Mouse (Mus musculus) cerebellum, adult 18-20 months (tissue): Measurements from ENCODE around the gene Inpp5a.
"Not testable (repeated sequence)": the region's sequence is repeated elsewhere in the genome, so short reads cannot be mapped to it uniquely, and the experiment has no call there.

Experiments used
- DNase-seq, 2 experiments: peaks; one replicate each; pipeline ENCODE4 v3.0.0; 2021

The Inpp5a gene

DNA sequence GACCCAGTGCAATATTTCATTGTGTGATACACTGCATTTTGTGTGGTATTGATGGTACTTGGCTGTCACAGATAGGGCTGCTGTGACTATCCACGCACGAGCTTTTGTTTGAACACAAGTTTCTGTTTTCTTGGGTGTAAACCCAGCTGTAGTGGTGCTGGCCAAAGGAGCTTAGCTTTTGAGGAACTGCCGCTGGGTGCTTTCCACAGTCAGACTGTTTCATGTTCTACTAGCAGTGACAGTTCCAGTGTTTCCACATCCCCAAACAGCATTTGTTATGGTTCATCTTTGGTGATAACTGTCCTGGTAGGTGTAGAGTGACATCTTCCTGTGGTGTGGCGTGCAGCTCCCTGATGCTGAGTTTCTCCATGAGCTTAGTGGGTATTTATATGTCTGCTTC, 13.8 kb downstream of the Inpp5a start:
- no peak for DNase-seq

- DNase-seq, result no peak
Observed at GRCm38 (mm10) chr7:139406581-139406980, 17.7 kb downstream of the Inpp5a start.

DNA sequence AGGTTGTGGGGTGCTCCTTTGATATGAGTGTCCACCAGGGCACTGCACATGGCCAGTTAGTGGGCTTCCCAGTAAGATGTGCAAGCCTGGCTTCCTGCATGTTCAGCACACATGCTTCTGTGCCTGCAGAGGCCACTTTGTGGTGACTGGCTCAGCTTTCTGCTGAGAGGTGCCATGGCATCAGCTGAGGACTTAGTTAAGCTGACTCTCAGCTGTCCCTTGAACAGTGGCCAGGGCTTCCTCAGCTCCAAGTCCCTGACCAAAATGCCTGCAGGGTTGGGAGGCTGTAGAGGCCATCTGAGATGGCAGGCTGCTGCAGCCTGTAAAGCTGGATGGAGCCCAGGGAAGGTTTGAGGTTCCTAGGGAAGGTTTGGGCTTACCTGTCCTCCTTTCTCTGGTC, 19.1 kb downstream of the Inpp5a start:
- peak; percentile 77 to 89 for DNase-seq

- no peak for DNase-seq
Observed at GRCm38 (mm10) chr7:139409903-139410302, 21.0 kb downstream of the Inpp5a start.

- no peak for DNase-seq
Observed at GRCm38 (mm10) chr7:139412223-139412950, 23.5 kb downstream of the Inpp5a start.

GRCm38 (mm10) chr7:139413400-139413799, 24.5 kb downstream of the Inpp5a start:
- DNase-seq, result no peak

DNA sequence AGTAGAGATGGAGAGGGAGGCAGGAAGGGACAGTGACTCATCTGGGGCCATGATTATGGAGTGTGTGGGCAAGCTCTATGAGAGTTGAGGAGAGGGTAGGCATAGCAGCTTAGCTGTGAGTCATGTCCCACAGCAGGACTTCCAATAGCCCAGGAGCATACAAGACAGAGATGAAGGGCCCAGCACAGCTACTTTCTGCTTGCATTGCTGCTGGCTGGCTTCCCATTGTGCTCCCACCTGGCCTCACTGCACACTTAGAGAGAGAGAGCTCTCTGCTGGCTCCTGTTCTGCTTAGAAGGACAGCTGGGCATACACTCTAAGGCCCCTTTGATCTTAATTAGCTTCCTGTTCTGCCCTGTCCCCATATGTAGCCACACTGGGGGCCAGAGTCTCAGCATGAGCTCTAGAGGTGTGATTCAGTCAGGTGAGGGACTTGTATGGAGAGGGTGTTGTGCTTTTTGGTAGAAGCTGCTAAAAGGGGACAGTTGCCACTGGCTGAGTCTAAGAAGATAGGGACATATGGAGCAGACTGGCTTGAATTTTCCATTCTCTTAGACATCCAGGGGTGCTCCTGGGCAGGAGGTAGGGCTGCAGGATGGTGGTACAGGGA, 26.8 kb downstream of the Inpp5a start:
- DNase-seq, result peak; percentile 58 to 59

DNA sequence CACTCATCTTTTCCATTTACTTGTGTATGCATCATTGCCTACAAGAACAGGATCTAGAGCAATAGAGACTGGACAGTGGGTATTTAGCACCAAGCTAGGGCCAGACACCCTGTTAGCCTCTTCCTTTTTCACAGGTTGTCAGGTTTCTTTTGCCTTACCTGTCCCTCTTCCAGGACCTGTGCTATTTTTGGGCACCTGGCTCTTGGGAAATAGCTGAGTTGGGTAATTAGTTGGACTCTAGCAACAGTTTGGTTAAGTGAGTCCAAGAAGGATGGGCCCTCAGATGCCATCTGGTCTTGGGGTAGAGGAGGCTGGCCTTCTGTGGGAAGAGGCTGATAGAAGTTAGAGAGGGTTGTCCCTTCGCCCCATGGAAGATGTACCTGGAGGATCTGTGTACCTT, 29.5 kb downstream of the Inpp5a start:
- peak in 1 of 2 experiments; percentile 48 for DNase-seq

DNA sequence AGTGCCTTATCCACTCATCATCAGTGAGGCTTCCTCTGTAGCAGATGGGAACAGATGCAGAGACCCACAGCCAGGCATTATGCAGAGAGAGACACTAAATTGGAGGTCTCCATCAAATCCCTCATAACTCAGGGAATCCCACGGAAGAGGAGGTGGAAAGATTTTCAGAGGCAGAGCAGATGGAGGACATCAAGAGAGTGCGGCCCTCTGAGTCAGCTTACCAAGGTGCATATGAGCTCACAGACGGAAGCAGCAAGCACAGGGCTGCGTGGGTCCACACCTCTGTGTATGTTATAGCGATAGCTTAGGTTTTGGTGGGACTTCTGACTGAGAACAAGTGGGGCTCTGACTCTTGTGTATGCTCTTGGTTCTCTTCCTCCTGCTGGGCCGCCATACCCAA, 33.9 kb downstream of the Inpp5a start:
- peak in 1 of 2 experiments; percentile 12 for DNase-seq

- DNase-seq, result peak in 1 of 2 experiments; percentile 55
Observed at GRCm38 (mm10) chr7:139434095-139434830, 45.4 kb downstream of the Inpp5a start.

DNA sequence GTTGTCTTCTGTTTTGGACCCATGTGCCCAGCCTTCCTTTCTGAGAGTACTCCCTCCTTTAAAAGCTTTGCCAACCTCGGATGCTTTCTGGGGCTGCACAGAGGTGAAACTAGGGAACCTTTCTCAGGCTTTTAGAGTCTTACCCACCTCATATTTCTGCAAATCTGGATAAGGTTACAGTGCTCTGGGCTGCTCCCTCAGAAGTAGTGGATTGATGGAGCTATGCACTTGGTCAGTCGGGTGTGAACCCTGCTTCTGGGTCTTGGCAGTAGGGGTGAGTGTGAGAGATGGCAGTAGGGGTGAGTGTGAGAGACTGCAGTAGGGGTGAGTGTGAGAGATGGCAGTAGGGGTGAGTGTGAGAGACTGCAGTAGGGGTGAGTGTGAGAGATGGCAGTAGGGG, 46.0 kb downstream of the Inpp5a start:
- DNase-seq, result not testable (repeated sequence)

DNA sequence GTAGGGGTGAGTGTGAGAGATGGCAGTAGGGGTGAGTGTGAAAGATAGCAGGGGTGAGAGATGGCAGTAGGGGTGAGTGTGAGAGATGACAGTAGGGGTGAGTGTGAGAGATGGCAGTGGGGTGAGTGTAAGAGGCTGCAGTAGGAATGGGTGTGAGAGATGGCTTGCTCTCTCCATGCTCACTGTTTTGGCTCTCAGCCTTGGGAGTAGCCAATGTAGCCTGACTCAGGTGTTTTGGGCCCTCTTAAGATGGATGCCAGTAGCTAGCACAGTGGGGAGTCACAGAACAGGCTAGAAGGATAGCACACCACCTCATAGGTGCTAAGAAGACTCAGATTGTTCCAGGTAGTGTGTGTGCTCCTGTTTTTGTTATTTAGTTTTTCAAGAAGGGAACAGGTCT, 46.8 kb downstream of the Inpp5a start:
- no peak for DNase-seq

GRCm38 (mm10) chr7:139436951-139437350, 48.0 kb downstream of the Inpp5a start:
- peak in 1 of 2 experiments; percentile 33 for DNase-seq

- DNase-seq, result peak in 1 of 2 experiments; percentile 37
Observed at GRCm38 (mm10) chr7:139437471-139437870, 48.6 kb downstream of the Inpp5a start.

DNA sequence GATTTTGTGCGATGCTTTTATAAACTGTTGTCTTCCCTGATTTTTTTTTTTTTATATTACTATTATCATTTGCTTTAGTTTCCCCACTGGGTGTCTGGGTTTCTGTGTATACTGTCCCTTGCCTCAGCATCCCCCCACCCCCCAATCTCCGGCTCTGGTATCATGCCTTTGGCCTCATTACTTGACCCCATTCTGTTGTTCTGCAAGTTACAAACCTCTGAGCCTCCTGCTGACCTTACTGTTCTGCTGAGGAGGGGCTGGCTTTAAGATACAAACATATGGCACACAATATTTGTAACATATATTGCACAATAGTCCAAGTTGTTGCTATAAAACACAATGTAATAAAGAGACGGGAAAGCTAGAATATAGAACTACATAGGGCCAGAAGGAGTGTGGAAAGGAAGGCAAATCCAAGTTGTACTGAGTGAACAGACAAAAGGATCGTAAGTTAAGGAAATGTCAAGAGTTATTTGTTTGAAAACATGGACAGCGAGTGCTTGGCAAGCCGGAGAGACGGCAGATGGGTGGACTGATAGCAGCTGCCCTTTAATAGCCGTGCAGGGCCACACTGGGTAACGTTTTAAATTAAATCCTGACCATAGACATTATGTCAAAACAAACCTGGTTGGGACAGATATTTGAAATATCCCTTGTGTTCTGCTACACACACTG, 49.2 kb downstream of the Inpp5a start:
- peak; percentile 73 to 79 for DNase-seq

- peak in 1 of 2 experiments; percentile 38 for DNase-seq
Observed at GRCm38 (mm10) chr7:139438601-139438945, 49.7 kb downstream of the Inpp5a start.

- DNase-seq, result peak in 1 of 2 experiments; percentile 45
Observed at GRCm38 (mm10) chr7:139439031-139439430, 50.1 kb downstream of the Inpp5a start.

DNA sequence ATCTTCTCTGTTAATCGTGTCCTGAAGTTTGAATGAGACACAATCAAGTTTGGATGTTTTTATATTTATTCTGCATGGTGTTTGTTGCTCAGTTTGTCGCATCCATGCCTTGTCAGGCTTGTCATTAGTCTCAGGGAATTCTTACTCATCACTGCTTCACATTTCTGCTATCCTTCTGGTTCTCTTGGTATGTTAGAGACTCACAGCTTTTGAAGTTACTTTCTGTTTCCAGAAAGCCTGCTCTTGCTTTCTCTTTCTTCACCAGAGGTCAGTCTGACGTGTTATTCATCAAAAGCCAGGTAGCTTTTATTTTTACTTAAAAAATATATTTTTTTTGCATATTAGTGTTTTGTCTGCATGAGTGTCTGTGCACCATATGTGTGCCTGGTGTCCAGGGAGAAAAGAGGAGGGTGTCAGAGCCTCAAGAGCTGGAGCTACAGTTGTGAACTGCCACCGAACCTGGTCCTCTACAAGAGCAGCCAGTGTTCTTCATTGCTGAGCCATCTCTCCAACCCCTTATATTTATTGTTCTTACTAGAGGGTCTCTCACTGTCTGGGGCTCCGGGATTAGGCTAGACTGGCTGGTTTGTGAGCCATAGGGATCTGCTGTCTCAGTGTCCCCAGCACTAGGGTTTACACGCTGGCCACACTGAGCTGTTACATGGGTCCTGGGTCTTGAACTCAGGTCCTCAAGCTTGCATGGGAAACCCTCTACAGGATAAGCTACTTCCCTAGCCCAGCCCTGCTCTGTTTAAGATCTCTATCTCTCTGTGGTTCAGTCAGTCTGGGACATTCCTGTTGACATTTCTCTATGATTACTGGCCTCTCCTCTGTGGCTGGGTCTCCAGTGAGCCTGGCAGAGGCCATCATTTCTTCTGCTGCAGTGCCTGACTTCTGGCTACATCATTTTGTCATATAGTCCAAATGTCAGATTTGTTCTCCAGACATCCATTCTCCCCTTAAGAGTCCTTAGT, 51.3 kb downstream of the Inpp5a start:
- DNase-seq, result no peak

DNA sequence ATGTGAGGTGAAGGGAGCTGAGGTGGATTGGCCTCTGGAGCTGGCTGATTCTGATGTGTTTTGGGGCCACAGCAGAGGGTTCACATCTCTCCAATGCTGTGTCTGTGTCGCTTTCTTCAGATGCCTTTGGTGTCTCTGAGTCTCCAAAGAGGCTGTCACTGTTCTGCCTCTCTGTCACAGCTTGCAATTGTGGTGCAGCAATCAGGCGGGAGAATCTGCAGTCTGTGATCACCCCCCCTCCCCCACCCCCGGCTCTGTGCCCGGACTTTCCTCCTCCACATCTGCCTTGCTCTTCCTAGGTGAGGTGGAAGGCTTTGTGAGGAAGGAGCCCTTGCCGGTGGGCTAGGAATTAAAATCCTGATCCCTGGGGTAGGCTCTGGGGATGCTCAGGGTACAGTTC, 52.1 kb downstream of the Inpp5a start:
- DNase-seq, result no peak

DNA sequence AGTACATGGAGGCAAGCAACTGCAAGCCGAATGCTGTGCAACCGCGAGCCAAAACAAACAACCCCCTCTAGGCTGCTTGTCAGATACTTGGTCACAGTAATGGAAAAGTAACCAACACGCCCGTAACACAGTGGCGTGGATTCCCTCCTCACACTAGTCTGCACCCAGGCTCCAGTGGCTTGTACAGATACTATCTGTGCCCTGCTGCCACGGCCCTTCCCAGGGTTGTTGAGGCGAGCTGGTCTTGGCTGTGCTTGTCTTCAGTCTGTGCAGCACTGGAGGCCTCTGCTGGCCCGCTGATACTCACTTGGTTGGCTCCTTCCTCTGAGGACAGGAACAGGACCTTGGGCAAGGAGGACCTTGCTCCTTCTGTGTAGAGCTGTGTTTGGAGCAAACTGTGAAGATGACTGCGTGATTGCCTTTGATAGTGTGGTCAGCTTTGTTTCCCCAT, 52.9 kb downstream of the Inpp5a start:
- peak; percentile 51 to 58 for DNase-seq

DNA sequence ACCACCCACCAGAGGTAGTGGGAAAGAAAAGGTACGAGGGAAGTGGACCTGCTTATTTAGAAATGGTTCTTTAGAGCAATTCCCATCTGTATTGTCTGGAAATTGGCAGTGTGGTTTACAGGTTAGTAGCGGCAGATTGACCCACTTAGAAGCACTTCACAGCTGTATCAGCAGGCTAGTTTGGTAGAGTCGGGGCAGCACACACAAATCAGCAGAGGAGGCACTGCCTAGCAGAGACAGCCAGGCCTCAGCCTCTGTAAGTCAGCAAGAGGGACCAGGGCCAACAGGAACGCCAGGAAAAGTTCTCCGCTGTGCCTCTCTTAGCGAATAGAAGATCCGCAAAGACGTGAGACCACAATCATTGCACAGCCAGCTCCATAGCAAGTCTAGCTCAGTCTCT, 56.7 kb downstream of the Inpp5a start:
- DNase-seq, result no peak

DNA sequence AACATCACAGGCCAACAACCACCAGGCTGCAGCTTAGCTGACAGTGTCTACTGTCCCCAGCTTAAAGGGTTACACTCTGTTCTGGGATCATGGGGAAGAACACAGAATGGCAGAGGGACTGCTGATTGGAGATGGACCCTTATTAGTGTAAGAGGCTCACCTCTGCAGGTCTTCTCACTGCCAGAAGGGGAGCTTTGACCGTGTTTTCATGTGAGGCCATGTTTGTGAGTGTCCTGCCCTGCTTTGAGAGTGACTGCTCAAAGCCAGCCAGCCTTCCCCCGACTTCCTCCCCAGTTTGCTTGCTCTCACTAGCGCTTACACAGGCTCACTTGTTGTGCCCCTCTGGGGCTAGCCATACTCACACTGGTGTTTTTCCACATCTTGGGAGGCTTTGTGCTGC, 58.5 kb downstream of the Inpp5a start:
- no peak for DNase-seq
